Mouse (Mus musculus): ENCODE measurements around the gene Vps37b. TPM values are rescaled to one million over a fixed set of nuclear protein-coding genes. Genes with fewer than 3 reads are reported as not detected.

Vps37b gene
- polyA plus RNA-seq, 1 experiment, result 41.7 TPM

- H3K27me3 ChIP-seq (ENCODE audit: control insufficient read depth, insufficient read depth, low read length), result no peaks in the 10 kb centered on the region
- TF ChIP-seq POLR2A (IDR thresholded peaks at IDR 0.05; ENCODE audit: borderline replicate concordance, insufficient read depth, low read length) (no peak), CTCF (IDR thresholded peaks at IDR 0.05; ENCODE audit: borderline replicate concordance, insufficient read depth, low read depth, low read length) (no peak)
- no peak overlapping the region for H3K4me3 ChIP-seq (replicated peaks; ENCODE audit: insufficient read depth, low read depth, low read length)
- H3K27ac ChIP-seq (ENCODE audit: insufficient read depth, low read length), result no peak overlapping the region
- DNase-seq, result no peak
- H3K4me1 ChIP-seq (ENCODE audit: control insufficient read depth, insufficient read depth, low read length), result peaks cover 26% of the 10 kb centered on the region
- 71% methylated on average over 4 of the region's 4 CpGs for WGBS
These were observed 52.1 kb downstream of the Vps37b start for GRCm38 (mm10) chr5:123979980-123980369.

GRCm38 (mm10) chr5:123979221-123979979 lies 52.7 kb downstream of the Vps37b start:
- 29% methylated on average over 18 of the region's 18 CpGs for WGBS
- DNase-seq, result peak in 1 of 2 experiments; percentile 27
- H3K27me3 ChIP-seq (ENCODE audit: control insufficient read depth, insufficient read depth, low read length), result no peaks in the 10 kb centered on the region
- TF ChIP-seq CTCF (IDR thresholded peaks at IDR 0.05; ENCODE audit: borderline replicate concordance, insufficient read depth, low read depth, low read length), result no peak
- no peak for TF ChIP-seq POLR2A (IDR thresholded peaks at IDR 0.05; ENCODE audit: borderline replicate concordance, insufficient read depth, low read length)
- H3K4me1 ChIP-seq (ENCODE audit: control insufficient read depth, insufficient read depth, low read length), result peaks cover 26% of the 10 kb centered on the region
- H3K27ac ChIP-seq (ENCODE audit: insufficient read depth, low read length), result no peak overlapping the region
- H3K4me3 ChIP-seq (replicated peaks; ENCODE audit: insufficient read depth, low read depth, low read length), result no peak overlapping the region

GRCm38 (mm10) chr5:123978131-123978530 lies 53.9 kb downstream of the Vps37b start:
- TF ChIP-seq POLR2A (IDR thresholded peaks at IDR 0.05; ENCODE audit: borderline replicate concordance, insufficient read depth, low read length), result no peak
- TF ChIP-seq CTCF (IDR thresholded peaks at IDR 0.05; ENCODE audit: borderline replicate concordance, insufficient read depth, low read depth, low read length), result no peak
- peak in 1 of 2 experiments; percentile 14 for DNase-seq
- Histone ChIP-seq H3K4me1 (ENCODE audit: control insufficient read depth, insufficient read depth, low read length) (peaks cover 26% of the 10 kb centered on the region), H3K4me3 (replicated peaks; ENCODE audit: insufficient read depth, low read depth, low read length) (no peak overlapping the region), H3K27ac (ENCODE audit: insufficient read depth, low read length) (no peak overlapping the region), H3K27me3 (ENCODE audit: control insufficient read depth, insufficient read depth, low read length) (no peaks in the 10 kb centered on the region)
- 49% methylated on average over 5 of the region's 5 CpGs for WGBS

- TF ChIP-seq POLR2A (IDR thresholded peaks at IDR 0.05; ENCODE audit: borderline replicate concordance, insufficient read depth, low read length) (no peak), CTCF (IDR thresholded peaks at IDR 0.05; ENCODE audit: borderline replicate concordance, insufficient read depth, low read depth, low read length) (no peak)
- Histone ChIP-seq H3K27ac (ENCODE audit: insufficient read depth, low read length) (no peak overlapping the region), H3K4me3 (replicated peaks; ENCODE audit: insufficient read depth, low read depth, low read length) (no peak overlapping the region), H3K4me1 (ENCODE audit: control insufficient read depth, insufficient read depth, low read length) (peaks cover 26% of the 10 kb centered on the region), H3K27me3 (ENCODE audit: control insufficient read depth, insufficient read depth, low read length) (no peaks in the 10 kb centered on the region)
- DNase-seq, result no peak
- 87% methylated on average over 3 of the region's 3 CpGs for WGBS
These were observed 54.8 kb downstream of the Vps37b start for GRCm38 (mm10) chr5:123977231-123977630.

GRCm38 (mm10) chr5:123975668-123976180 lies 56.3 kb downstream of the Vps37b start:
- Histone ChIP-seq H3K4me1 (ENCODE audit: control insufficient read depth, insufficient read depth, low read length) (peaks cover 17% of the 10 kb centered on the region), H3K27me3 (ENCODE audit: control insufficient read depth, insufficient read depth, low read length) (no peaks in the 10 kb centered on the region), H3K27ac (ENCODE audit: insufficient read depth, low read length) (no peak overlapping the region), H3K4me3 (replicated peaks; ENCODE audit: insufficient read depth, low read depth, low read length) (no peak overlapping the region)
- 53% methylated on average over 6 of the region's 6 CpGs for WGBS
- DNase-seq, result no peak
- TF ChIP-seq CTCF (IDR thresholded peaks at IDR 0.05; ENCODE audit: borderline replicate concordance, insufficient read depth, low read depth, low read length) (no peak), POLR2A (IDR thresholded peaks at IDR 0.05; ENCODE audit: borderline replicate concordance, insufficient read depth, low read length) (no peak)

- H3K4me1 ChIP-seq (ENCODE audit: control insufficient read depth, insufficient read depth, low read length), result peaks cover 9% of the 10 kb centered on the region
- WGBS, result 4% methylated on average over 11 of the region's 11 CpGs
- TF ChIP-seq CTCF (IDR thresholded peaks at IDR 0.05; ENCODE audit: borderline replicate concordance, insufficient read depth, low read depth, low read length) (no peak), POLR2A (IDR thresholded peaks at IDR 0.05; ENCODE audit: borderline replicate concordance, insufficient read depth, low read length) (no peak)
- 0 out of 2 replicates have a peak overlapping the region, but pooled peaks have one; percentile 28 for H3K27ac ChIP-seq (ENCODE audit: insufficient read depth, low read length)
- H3K27me3 ChIP-seq (ENCODE audit: control insufficient read depth, insufficient read depth, low read length), result no peaks in the 10 kb centered on the region
- DNase-seq, result peak in 1 of 2 experiments; percentile 37
- H3K4me3 ChIP-seq (replicated peaks; ENCODE audit: insufficient read depth, low read depth, low read length), result peak overlapping the region; percentile 45
These were observed 57.4 kb downstream of the Vps37b start for GRCm38 (mm10) chr5:123974616-123975111.

- WGBS, result under 1% methylated on average over 14 of the region's 14 CpGs
- Histone ChIP-seq H3K4me1 (ENCODE audit: control insufficient read depth, insufficient read depth, low read length) (peaks cover 4% of the 10 kb centered on the region), H3K27me3 (ENCODE audit: control insufficient read depth, insufficient read depth, low read length) (no peaks in the 10 kb centered on the region), H3K27ac (ENCODE audit: insufficient read depth, low read length) (peak overlapping the region; percentile 56), H3K4me3 (replicated peaks; ENCODE audit: insufficient read depth, low read depth, low read length) (peak overlapping the region; percentile 70)
- DNase-seq, result peak in 1 of 2 experiments; percentile 46
- no peak for TF ChIP-seq CTCF (IDR thresholded peaks at IDR 0.05; ENCODE audit: borderline replicate concordance, insufficient read depth, low read depth, low read length)
- TF ChIP-seq POLR2A (IDR thresholded peaks at IDR 0.05; ENCODE audit: borderline replicate concordance, insufficient read depth, low read length), result no peak
These were observed 57.9 kb downstream of the Vps37b start for GRCm38 (mm10) chr5:123974179-123974485.
